Mouse (Mus musculus): ENCODE data around the gene Wsb1.

DNA sequence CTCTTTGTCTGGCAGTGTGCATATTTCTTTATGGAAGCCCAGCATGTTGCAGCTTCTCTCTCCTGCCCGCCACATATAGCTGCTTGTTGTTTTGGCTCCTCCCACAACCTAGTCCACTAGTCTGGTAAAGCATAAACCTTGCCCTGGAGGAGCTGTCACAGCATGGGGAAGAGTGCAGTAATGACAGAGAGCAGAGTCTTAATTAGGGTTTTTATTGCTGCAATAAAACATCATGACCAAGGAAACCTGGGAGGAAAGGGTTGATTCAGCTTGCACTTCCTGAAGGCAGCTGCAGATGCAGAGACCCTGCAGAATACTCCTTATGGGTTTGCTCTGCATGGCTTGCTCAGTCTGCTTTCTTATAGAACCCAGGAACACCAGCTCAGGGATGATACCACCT, 39.5 kb upstream of the Wsb1 start:
- TF ChIP-seq CTCF (IDR thresholded peaks at IDR 0.05 in 2 of 3, conservative IDR thresholded peaks at IDR 0.05 in 1 of 3; ENCODE audit: control insufficient read depth in 1 of 3, insufficient read depth in 1 of 3, low read depth in 2 of 3, low read length in 3 of 3, poor library complexity in 1 of 3, severe bottlenecking in 1 of 3) (no peak), GATA1 (IDR thresholded peaks at IDR 0.05; ENCODE audit: low read depth, low read length) (no peak), TCF12 (IDR thresholded peaks at IDR 0.05; ENCODE audit: low read depth, low read length) (no peak), ETS1 (IDR thresholded peaks at IDR 0.05; ENCODE audit: low read depth, low read length) (no peak), SIN3A (IDR thresholded peaks at IDR 0.05; ENCODE audit: low read length) (no peak), TBP (IDR thresholded peaks at IDR 0.05; ENCODE audit: low read depth, low read length) (no peak), BHLHE40 (IDR thresholded peaks at IDR 0.05; ENCODE audit: borderline replicate concordance, low read depth, low read length) (no peak), EP300 (IDR thresholded peaks at IDR 0.05; ENCODE audit: low read depth in 1 of 2, low read length in 2 of 2) (no peak), POLR2A (IDR thresholded peaks at IDR 0.05; ENCODE audit: control insufficient read depth in 1 of 2, insufficient read depth in 1 of 2, low read depth in 1 of 2, low read length in 2 of 2, poor library complexity in 1 of 2) (no peak), POLR2AphosphoS2 (IDR thresholded peaks at IDR 0.05; ENCODE audit: low read length) (no peak), USF1 (IDR thresholded peaks at IDR 0.05; ENCODE audit: low read depth, low read length) (no peak), E2F4 (IDR thresholded peaks at IDR 0.05; ENCODE audit: borderline replicate concordance, low read depth, low read length) (no peak), POLR2AphosphoS5 (IDR thresholded peaks at IDR 0.05; ENCODE audit: borderline replicate concordance, low read depth, low read length) (no peak)

Data from MEL (cell line).